Mouse (Mus musculus) MEL (cell line): ENCODE measurements around the gene Agbl5. TPM values are rescaled to one million over a fixed set of nuclear protein-coding genes. Genes with fewer than 3 reads are reported as not detected.

Experiments
- DNase-seq: peaks from one replicate; pipeline ENCODE4 v3.0.0; 2011; ENCODE audit warnings: low read depth, low spot score
- H3K27ac ChIP-seq: 2 replicates; pipeline ENCODE4 v1.5.1; 2012; ENCODE audit warnings: low read depth, mild to moderate bottlenecking, control low read depth, low read length, moderate library complexity; ENCODE audit not compliant: control insufficient read depth
- H3K27me3 ChIP-seq, 2 experiments: fragments of 150-350 bp in 1 of 2; sonication (generic) in 1 of 2; 2 replicates each; pipeline ENCODE4 v1.6.1; 2012; ENCODE audit warnings: low read length in 2 of 2, mild to moderate bottlenecking in 2 of 2, improper control_type of control experiment in 1 of 2, moderate library complexity in 1 of 2; ENCODE audit not compliant: insufficient read depth in 2 of 2, control insufficient read depth in 1 of 2
- H3K36me3 ChIP-seq, 2 experiments: 2 replicates each; pipeline ENCODE4 v1.6.1; 2012 to 2014; ENCODE audit warnings: low read length in 2 of 2, improper control_type of control experiment in 1 of 2, inconsistent platforms in 1 of 2, mild to moderate bottlenecking in 1 of 2; ENCODE audit not compliant: insufficient read depth in 2 of 2, control insufficient read depth in 1 of 2
- H3K4me1 ChIP-seq, 2 experiments: fragments of 150-350 bp in 1 of 2; sonication (generic) in 1 of 2; 2 replicates each; pipeline ENCODE4 v1.6.1; 2012; ENCODE audit warnings: low read length in 2 of 2, improper control_type of control experiment in 1 of 2, mild to moderate bottlenecking in 1 of 2; ENCODE audit not compliant: insufficient read depth in 2 of 2, control insufficient read depth in 1 of 2
- H3K4me3 ChIP-seq, 2 experiments: fragments of 150-350 bp in 1 of 2; sonication (generic) in 1 of 2; 2 replicates each; pipeline ENCODE4 v1.5.1; 2012; ENCODE audit warnings: low read depth in 2 of 2, low read length in 2 of 2, mild to moderate bottlenecking in 2 of 2, moderate library complexity in 2 of 2, control low read depth in 1 of 2, improper control_type of control experiment in 1 of 2; ENCODE audit not compliant: control insufficient read depth in 1 of 2, insufficient read depth in 1 of 2
- H3K79me2 ChIP-seq: 2 replicates; pipeline ENCODE4 v1.6.1; 2012; ENCODE audit warnings: mild to moderate bottlenecking, low read length, moderate library complexity; ENCODE audit not compliant: control insufficient read depth, poor library complexity, insufficient read depth
- H3K9ac ChIP-seq: 2 replicates; pipeline ENCODE4 v1.6.1; 2012; ENCODE audit warnings: low read depth, mild to moderate bottlenecking, control low read depth, low read length, moderate library complexity; ENCODE audit not compliant: control insufficient read depth, poor library complexity, severe bottlenecking
- H3K9me3 ChIP-seq: fragments of 150-350 bp; sonication (generic); replicated peaks from 2 replicates; pipeline ENCODE4 v1.6.1; 2012; ENCODE audit warnings: mild to moderate bottlenecking, low read length, improper control_type of control experiment, moderate library complexity; ENCODE audit not compliant: insufficient read depth
- BHLHE40 ChIP-seq: IDR thresholded peaks from 2 replicates; pipeline ENCODE4 v1.6.1; 2012; ENCODE audit warnings: low read depth, mild to moderate bottlenecking, inconsistent platforms, low read length, improper control_type of control experiment, borderline replicate concordance
- CHD1 ChIP-seq: IDR thresholded peaks from 2 replicates; pipeline ENCODE4 v1.6.1; 2012; ENCODE audit warnings: low read depth, mild to moderate bottlenecking, inconsistent platforms, low read length, improper control_type of control experiment
- CTCF ChIP-seq, 3 experiments: IDR thresholded peaks in 2 of 3; conservative IDR thresholded peaks in 1 of 3; 2 replicates each; pipeline ENCODE4 v1.5.1; 2011 to 2012; ENCODE audit warnings: low read length in 3 of 3, low read depth in 2 of 3, mild to moderate bottlenecking in 2 of 3, improper control_type of control experiment in 1 of 3, inconsistent platforms in 1 of 3, mixed read lengths in 1 of 3, moderate library complexity in 1 of 3; ENCODE audit not compliant: control insufficient read depth in 1 of 3, insufficient read depth in 1 of 3, poor library complexity in 1 of 3, severe bottlenecking in 1 of 3
- E2F4 ChIP-seq: IDR thresholded peaks from 2 replicates; pipeline ENCODE4 v1.6.1; 2011; ENCODE audit warnings: low read depth, low read length, improper control_type of control experiment, borderline replicate concordance
- MXI1 ChIP-seq: IDR thresholded peaks from 2 replicates; pipeline ENCODE4 v1.6.1; 2011; ENCODE audit warnings: mild to moderate bottlenecking, low read depth, low read length, improper control_type of control experiment
- NRF1 ChIP-seq: IDR thresholded peaks from 2 replicates; pipeline ENCODE4 v1.6.1; 2014; ENCODE audit warnings: low read depth, mild to moderate bottlenecking, inconsistent platforms, low read length, improper control_type of control experiment, moderate library complexity; ENCODE audit not compliant: poor library complexity, insufficient read depth, severe bottlenecking
- POLR2A ChIP-seq, 2 experiments: IDR thresholded peaks; 2 replicates each; pipeline ENCODE4 v1.6.1; 2011 to 2012; ENCODE audit warnings: low read length in 2 of 2, mild to moderate bottlenecking in 2 of 2, control low read depth in 1 of 2, improper control_type of control experiment in 1 of 2, low read depth in 1 of 2, moderate library complexity in 1 of 2; ENCODE audit not compliant: control insufficient read depth in 1 of 2, insufficient read depth in 1 of 2, poor library complexity in 1 of 2
- SIN3A ChIP-seq: IDR thresholded peaks from 2 replicates; pipeline ENCODE4 v1.6.1; 2012; ENCODE audit warnings: low read length, improper control_type of control experiment, inconsistent platforms
- SMC3 ChIP-seq: IDR thresholded peaks from 2 replicates; pipeline ENCODE4 v1.6.1; 2011; ENCODE audit warnings: low read depth, low read length, improper control_type of control experiment
- ZMIZ1 ChIP-seq: IDR thresholded peaks from 2 replicates; pipeline ENCODE4 v1.6.1; 2012; ENCODE audit warnings: low read depth, mild to moderate bottlenecking, inconsistent platforms, low read length, improper control_type of control experiment, moderate library complexity
- polyA plus RNA-seq, 2 experiments: library from polyadenylated mRNA; stranded (reverse) in 1 of 2; unstranded in 1 of 2; fragments of >175 nt in 1 of 2; fragments of >200 nt in 1 of 2; gene quantifications; 2 replicates each; pipeline versions ENCODE4 v1.2.1 to v1.2.4; 2012; ENCODE audit warnings: low replicate concordance in 2 of 2, low read depth in 1 of 2; ENCODE audit not compliant: insufficient read length in 2 of 2, insufficient read depth in 1 of 2, missing spikeins in 1 of 2
- total RNA-seq: library from RNA; depleted of rRNA; stranded (reverse); fragments of 300-350 nt; gene quantifications from 2 replicates; pipeline ENCODE4 v1.2.3, GENCODE M21; 2012

Gene Agbl5
- total and polyA plus RNA-seq, 3 experiments: 10.6 to 45.0 TPM; not detected in 1

- H3K9ac ChIP-seq: no peak overlapping the region
- no peak overlapping the region for H3K4me3 ChIP-seq
- 0 out of 4 replicates have a peak, but pooled peaks of 1 of the 2 experiments have one; percentile 31 for TF ChIP-seq POLR2A (IDR thresholded peaks at IDR 0.05; ENCODE audit: control insufficient read depth in 1 of 2, insufficient read depth in 1 of 2, low read depth in 1 of 2, low read length in 2 of 2, poor library complexity in 1 of 2)
- no peak for TF ChIP-seq E2F4
- H3K27me3 ChIP-seq: no peaks in the 10 kb centered on the region
- no peak overlapping the region for H3K27ac ChIP-seq
- peak; percentile 38 for DNase-seq
- peaks cover 0 to 7% of the 10 kb centered on the region in 2 experiments; a peak in 2 of 4 replicates for H3K36me3 ChIP-seq
- H3K9me3 ChIP-seq: no peaks in the 10 kb centered on the region
- H3K79me2 ChIP-seq: peaks cover 3% of the 10 kb centered on the region; the same call in 1 of the 2 replicates
- H3K4me1 ChIP-seq: peaks cover 2 to 14% of the 10 kb centered on the region in 2 experiments; a peak in 3 of 4 replicates
Observed at GRCm38 (mm10) chr5:30950922-30951321, 62.4 kb downstream of the Agbl5 start.

- Histone ChIP-seq H3K79me2 (peaks cover 3% of the 10 kb centered on the region; the same call in 1 of the 2 replicates), H3K4me3 (no peak overlapping the region), H3K36me3 (peaks cover 0 to 7% of the 10 kb centered on the region in 2 experiments; a peak in 2 of 4 replicates), H3K27me3 (no peaks in the 10 kb centered on the region), H3K27ac (no peak overlapping the region), H3K9me3 (no peaks in the 10 kb centered on the region), H3K9ac (no peak overlapping the region), H3K4me1 (peaks cover 2 to 14% of the 10 kb centered on the region in 2 experiments; a peak in 3 of 4 replicates)
- no peak for DNase-seq
- TF ChIP-seq CHD1: no peak
- TF ChIP-seq E2F4: no peak
Observed at GRCm38 (mm10) chr5:30951706-30952105, 63.2 kb downstream of the Agbl5 start.

GRCm38 (mm10) chr5:30952551-30952950, 64.1 kb downstream of the Agbl5 start:
- H3K27me3 ChIP-seq: no peaks in the 10 kb centered on the region
- no peak for DNase-seq
- no peaks in the 10 kb centered on the region for H3K9me3 ChIP-seq
- H3K9ac ChIP-seq: no peak overlapping the region
- TF ChIP-seq BHLHE40 (no peak), ZMIZ1 (peak; percentile 61; the same call in 1 of the 2 replicates), SMC3 (no peak), MXI1 (no peak), SIN3A (no peak), CTCF (IDR thresholded peaks at IDR 0.05 in 2 of 3, conservative IDR thresholded peaks at IDR 0.05 in 1 of 3; ENCODE audit: control insufficient read depth in 1 of 3, insufficient read depth in 1 of 3, low read depth in 2 of 3, low read length in 3 of 3, poor library complexity in 1 of 3, severe bottlenecking in 1 of 3) (no peak), POLR2A (IDR thresholded peaks at IDR 0.05; ENCODE audit: control insufficient read depth in 1 of 2, insufficient read depth in 1 of 2, low read depth in 1 of 2, low read length in 2 of 2, poor library complexity in 1 of 2) (peak in 1 of 2 experiments; percentile 42; a peak in 2 of 4 replicates), NRF1 (no peak), E2F4 (no peak)
- no peak overlapping the region for H3K4me3 ChIP-seq
- H3K79me2 ChIP-seq: peaks cover 3% of the 10 kb centered on the region; the same call in 1 of the 2 replicates
- H3K36me3 ChIP-seq: peaks cover 3 to 7% of the 10 kb centered on the region in 2 experiments; a peak in 3 of 4 replicates
- peaks cover 2 to 14% of the 10 kb centered on the region in 2 experiments; a peak in 3 of 4 replicates for H3K4me1 ChIP-seq
- no peak overlapping the region for H3K27ac ChIP-seq
